Mouse (Mus musculus) cerebellum, adult 2 months (tissue): Measurements from ENCODE around the gene D330020A13Rik. TPM values are rescaled to one million over a fixed set of nuclear protein-coding genes. Genes with fewer than 3 reads are reported as not detected.

Experiments used
- DNase-seq, 2 experiments: peaks; one replicate each; pipeline ENCODE4 v3.0.0; 2021
- H3K27ac ChIP-seq: fragments of 200-500 bp; 2 replicates; pipeline ENCODE4 v1.5.1; 2012; ENCODE audit warnings: low read length, control low read depth, inconsistent platforms; ENCODE audit not compliant: insufficient read depth
- H3K27me3 ChIP-seq: fragments of 200-500 bp; 2 replicates; pipeline ENCODE4 v1.6.1; 2012; ENCODE audit warnings: inconsistent platforms, mild to moderate bottlenecking, low read length, moderate library complexity; ENCODE audit not compliant: control insufficient read depth, insufficient read depth
- H3K4me1 ChIP-seq: fragments of 200-500 bp; 2 replicates; pipeline ENCODE4 v1.6.1; 2011; ENCODE audit warnings: low read length; ENCODE audit not compliant: control insufficient read depth, insufficient read depth
- H3K4me3 ChIP-seq: fragments of 200-500 bp; replicated peaks from 2 replicates; pipeline ENCODE3; 2011; ENCODE audit warnings: mild to moderate bottlenecking, low read depth, low read length, control low read depth; ENCODE audit not compliant: insufficient read depth
- CTCF ChIP-seq: fragments of 200-500 bp; IDR thresholded peaks from 2 replicates; pipeline ENCODE4 v1.5.1; 2011; ENCODE audit warnings: low read depth, mild to moderate bottlenecking, control low read depth, low read length, moderate library complexity, borderline replicate concordance; ENCODE audit not compliant: insufficient read depth
- POLR2A ChIP-seq: fragments of 200-500 bp; IDR thresholded peaks from 2 replicates; pipeline ENCODE4 v1.6.1; 2011; ENCODE audit warnings: low read length, control low read depth, borderline replicate concordance; ENCODE audit not compliant: insufficient read depth
- WGBS: fragments of 180-500 bp; shearing (Covaris S2); methylation state at CpG from one replicate; pipeline ENCODE4 v1.1.7; 2018; 5-methylcytosine and 5-hydroxymethylcytosine counted together
- polyA plus RNA-seq: library from polyadenylated mRNA; depleted of rRNA; stranded (reverse); fragments of >200 nt; gene quantifications from 2 replicates; pipeline ENCODE4 v1.2.3, GENCODE M21; 2012

The D330020A13Rik gene
- polyA plus RNA-seq, 1 experiment, result 0.10 TPM

DNA sequence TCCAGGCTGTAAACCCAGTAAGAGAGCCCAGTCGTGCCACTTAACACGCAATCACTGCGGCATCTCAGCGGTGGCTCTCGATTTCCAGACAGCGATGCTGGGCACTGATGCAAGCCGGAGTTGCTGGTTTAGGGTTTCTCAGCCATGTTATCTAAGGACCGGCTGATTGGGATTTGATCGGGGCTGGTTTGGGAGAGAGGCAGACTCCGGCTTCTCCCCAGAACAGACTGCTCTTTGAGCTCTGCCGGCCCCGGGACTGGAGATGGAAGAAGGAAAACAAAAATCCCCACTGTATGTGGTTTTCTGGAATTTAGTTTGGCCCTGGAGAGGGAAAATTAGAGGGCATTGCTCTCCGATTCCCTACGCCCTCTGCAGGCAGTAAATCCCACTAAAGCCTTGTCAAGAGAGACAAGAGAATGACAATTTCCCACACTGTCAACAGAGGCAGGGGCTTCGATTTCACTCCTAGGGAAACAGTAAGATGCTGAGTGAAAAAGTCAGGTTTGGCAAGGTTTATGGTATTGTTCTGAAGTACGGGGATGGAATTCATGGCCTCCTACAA, 8.7 kb downstream of the D330020A13Rik start:
- H3K27me3 ChIP-seq, result no peaks in the 10 kb centered on the region; the same call in 1 of the 2 replicates
- no peak for TF ChIP-seq POLR2A
- H3K4me3 ChIP-seq, result no peak overlapping the region
- no peak for DNase-seq
- H3K4me1 ChIP-seq, result no peaks in the 10 kb centered on the region
- no peak overlapping the region for H3K27ac ChIP-seq
- 25% methylated on average over 16 of the region's 16 CpGs for WGBS

DNA sequence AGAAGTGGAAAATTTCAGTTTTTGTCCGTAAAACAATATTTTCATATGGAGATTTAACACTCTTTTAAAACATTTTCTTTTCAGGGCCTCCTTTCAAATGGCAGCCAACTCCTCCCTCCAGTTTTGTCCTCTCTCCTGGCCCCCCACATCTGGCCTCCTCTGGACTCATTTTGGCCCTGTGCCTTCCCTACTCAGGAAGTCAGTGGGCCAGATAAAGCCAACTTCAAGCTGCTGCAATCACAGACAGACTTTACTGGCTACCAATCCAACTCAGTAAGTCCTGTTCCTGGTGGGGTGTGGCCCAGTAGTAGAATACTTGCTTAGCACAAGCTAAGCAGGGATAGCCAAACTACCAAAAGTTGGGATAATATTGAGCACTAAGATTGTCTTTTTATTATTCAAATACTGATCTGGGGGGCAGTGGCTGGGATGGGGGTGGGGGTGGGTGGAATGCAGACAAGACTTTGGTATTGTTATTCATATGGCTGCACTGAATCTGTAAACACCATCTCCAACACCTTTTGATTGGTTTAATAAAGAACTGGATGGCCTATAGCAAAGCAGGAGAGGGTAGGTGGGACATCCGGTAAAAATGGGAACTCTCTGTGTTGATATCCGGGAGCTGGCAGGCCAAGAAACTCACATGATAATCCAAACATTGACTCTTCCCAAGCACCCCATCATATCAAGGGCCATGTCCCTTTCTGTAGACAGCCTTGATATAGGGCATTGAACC, 12.9 kb downstream of the D330020A13Rik start:
- no peak for TF ChIP-seq POLR2A
- TF ChIP-seq CTCF, result no peak
- no peak overlapping the region for H3K4me3 ChIP-seq
- no peaks in the 10 kb centered on the region; the same call in 1 of the 2 replicates for H3K27me3 ChIP-seq
- H3K27ac ChIP-seq, result no peak overlapping the region
- WGBS, result 80% methylated on average over 3 of the region's 3 CpGs
- no peak for DNase-seq
- H3K4me1 ChIP-seq, result no peaks in the 10 kb centered on the region

DNA sequence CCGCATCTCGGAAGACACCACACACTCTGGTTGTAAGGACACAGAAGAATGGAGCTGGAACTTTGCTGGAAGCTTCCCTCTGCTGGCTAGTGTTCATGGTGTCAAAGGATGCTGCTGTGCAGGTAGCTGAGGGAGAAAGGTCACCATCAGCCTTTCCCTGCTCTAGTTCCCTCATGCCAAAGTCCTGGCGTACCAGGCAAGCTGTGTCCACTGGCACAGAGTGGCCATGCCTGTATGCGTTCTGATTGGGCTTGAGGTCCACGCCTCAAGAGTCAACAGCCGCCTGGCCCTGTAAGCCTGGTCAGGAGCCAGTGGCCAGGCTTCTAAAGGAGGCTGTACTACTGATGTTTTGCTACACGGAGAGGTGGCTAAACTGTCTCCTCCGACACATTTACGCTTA, 15.2 kb downstream of the D330020A13Rik start:
- no peak for TF ChIP-seq CTCF
- no peak for TF ChIP-seq POLR2A
- H3K4me3 ChIP-seq, result no peak overlapping the region
- no peak overlapping the region for H3K27ac ChIP-seq
- WGBS, result 47% methylated on average over 9 of the region's 9 CpGs
- no peak for DNase-seq
- H3K27me3 ChIP-seq, result no peaks in the 10 kb centered on the region
- H3K4me1 ChIP-seq, result no peaks in the 10 kb centered on the region

DNA sequence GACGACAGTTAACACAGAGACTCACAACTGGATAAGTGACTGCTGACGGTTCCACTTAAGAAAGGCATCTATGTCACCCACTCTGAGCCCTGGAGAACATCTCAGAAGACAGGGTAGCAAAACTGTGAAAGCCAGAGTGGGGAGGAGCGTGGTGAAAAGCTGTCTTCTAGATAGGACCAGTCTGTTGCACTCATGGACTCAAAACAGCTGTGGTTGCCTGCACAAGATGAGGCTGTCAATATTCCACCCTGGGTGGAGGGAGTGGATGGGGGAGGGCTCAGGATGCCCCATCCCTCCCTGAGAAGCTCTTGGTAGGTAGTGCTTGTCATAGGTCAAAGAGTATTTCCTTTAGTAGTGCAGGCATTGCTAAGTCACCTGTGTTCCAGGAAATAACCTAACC, 15.6 kb downstream of the D330020A13Rik start:
- Histone ChIP-seq H3K4me3 (no peak overlapping the region), H3K27me3 (no peaks in the 10 kb centered on the region), H3K27ac (no peak overlapping the region), H3K4me1 (no peaks in the 10 kb centered on the region)
- no peak for TF ChIP-seq POLR2A
- TF ChIP-seq CTCF, result no peak
- WGBS, result 65% methylated on average over 3 of the region's 3 CpGs
- DNase-seq, result no peak

DNA sequence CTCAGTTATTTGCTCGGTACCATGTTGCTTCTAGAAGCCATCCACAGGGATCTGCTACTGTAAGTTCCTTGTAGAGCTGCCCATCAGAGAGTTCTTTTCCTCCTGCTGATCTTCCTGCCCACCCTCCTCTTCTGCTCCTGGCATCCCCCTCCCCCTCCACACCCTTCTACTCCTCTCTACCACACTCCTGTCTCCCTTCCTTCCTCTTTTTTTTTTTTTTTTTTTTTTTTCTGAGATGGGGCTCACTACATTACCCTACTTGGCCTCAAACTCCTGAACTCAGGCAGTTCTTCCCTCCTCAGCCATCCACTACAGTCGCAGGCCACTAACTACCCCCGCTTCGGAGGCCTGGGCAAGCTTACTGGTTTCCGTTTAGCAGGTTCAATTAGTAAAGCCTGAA, 18.3 kb downstream of the D330020A13Rik start:
- Histone ChIP-seq H3K27me3 (no peaks in the 10 kb centered on the region), H3K27ac (no peak overlapping the region), H3K4me3 (no peak overlapping the region), H3K4me1 (no peaks in the 10 kb centered on the region)
- 83% methylated on average over 5 of the region's 5 CpGs for WGBS
- TF ChIP-seq CTCF (no peak), POLR2A (no peak)
- DNase-seq, result no peak

DNA sequence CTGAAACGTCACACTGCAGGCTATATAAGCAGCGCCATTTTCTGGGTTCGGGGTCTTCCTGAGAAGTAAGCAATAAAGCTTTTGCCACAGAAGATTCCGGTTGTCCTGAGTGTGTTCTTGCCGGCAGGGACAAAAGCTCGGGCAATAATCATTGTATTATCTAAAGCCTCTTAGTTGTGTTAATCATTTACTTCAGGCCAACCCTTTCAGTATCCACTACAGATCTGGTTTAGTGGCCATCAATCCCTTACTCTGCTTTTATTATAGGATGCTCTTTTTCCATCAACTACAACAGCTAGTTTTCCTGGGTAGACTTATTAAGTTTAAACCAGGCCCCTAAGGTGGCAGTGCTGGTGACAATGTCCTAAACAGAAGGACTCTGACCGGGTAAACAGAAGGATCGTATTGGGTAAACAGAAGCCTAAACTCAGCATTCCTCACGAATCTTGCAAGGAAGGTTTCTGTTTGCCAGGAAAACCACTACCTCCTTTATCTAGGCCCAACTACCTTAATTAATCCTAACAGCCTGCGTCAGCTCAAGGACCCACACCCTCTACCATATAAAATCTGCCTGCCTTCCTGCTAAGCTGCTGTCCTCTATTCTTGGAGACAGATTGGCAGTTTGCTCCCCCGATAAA, 24.3 kb downstream of the D330020A13Rik start:
- WGBS, result 85% methylated on average over 11 of the region's 11 CpGs
- TF ChIP-seq CTCF, result no peak
- no peak for TF ChIP-seq POLR2A
- no peak for DNase-seq
- H3K27ac ChIP-seq, result no peak overlapping the region
- H3K4me3 ChIP-seq, result no peak overlapping the region
- no peaks in the 10 kb centered on the region for H3K4me1 ChIP-seq
- H3K27me3 ChIP-seq, result no peaks in the 10 kb centered on the region

DNA sequence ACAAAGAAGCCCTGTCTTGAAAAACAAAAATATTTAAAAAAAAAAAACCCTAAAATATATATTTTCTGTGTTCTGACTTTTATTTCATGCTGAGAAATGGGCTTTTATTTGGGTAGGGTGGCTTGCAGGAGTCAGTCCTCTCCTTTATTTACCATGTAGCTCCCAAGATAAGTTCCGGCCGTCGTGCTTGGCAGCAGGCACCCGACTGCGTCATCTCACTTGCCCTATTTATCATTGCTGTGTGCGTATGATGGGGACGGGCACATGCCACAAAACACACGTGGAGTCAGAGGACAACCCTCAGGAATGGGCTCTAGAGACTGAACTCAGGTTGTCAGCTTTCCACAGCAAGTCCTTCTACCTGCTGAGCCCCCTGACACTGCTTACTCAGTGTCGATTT, 25.0 kb downstream of the D330020A13Rik start:
- H3K4me1 ChIP-seq, result no peaks in the 10 kb centered on the region
- WGBS, result 83% methylated on average over 9 of the region's 9 CpGs
- H3K27ac ChIP-seq, result no peak overlapping the region
- H3K27me3 ChIP-seq, result no peaks in the 10 kb centered on the region
- DNase-seq, result no peak
- no peak overlapping the region for H3K4me3 ChIP-seq
- no peak for TF ChIP-seq POLR2A
- TF ChIP-seq CTCF, result no peak

DNA sequence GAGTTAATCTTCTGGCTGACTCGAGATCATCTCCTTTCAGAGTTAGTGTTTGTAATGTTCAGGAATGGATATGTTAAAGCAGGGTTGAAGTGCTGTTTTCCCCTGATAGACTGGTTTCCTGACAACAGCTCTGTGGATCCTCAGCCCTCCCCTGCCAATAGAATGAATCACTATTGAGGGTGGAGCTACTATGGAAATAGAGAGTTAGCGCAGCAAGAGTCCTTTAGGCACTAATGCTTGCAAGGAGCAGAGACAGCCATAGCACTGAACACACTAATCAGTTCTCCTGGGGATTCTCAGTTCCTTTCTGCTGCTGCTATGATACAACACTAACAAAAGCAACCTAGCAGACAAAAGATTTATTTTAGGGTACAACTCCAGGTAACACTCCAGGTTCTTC, 26.2 kb downstream of the D330020A13Rik start:
- Histone ChIP-seq H3K4me3 (no peak overlapping the region), H3K27me3 (no peaks in the 10 kb centered on the region), H3K27ac (no peak overlapping the region), H3K4me1 (no peaks in the 10 kb centered on the region)
- no peak for DNase-seq
- 76% methylated on average over 2 of the region's 2 CpGs for WGBS
- no peak for TF ChIP-seq POLR2A
- TF ChIP-seq CTCF, result no peak
